In the genomic region with DNA sequence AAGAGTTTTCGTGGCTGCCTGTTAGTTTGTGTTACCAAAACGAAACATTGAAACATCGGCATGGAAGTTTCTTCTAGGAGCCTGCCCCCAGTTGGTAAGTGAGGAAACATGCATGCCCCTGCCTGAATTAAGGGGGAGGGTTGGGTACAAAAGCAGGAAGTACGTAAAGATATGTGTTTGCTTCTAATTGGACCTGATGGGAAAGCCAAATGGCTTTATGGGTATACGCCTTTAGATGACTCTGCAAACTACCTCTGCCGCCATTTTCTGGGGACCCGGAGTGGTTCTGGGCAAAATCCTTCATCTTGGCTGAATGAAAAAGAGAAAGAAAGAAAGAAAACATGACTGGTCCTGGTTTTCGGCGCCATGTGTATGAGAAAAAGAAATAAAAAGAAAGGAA, we compare ENCODE assay signal across 9 mouse cellular contexts. TPM values are rescaled to one million over a fixed set of nuclear protein-coding genes. Genes with fewer than 3 reads are reported as not detected.
DNase-seq lines count a peak whose midpoint lies in the region; ATAC-seq lines count a peak whose summit lies in the region.
"Had no signal": no experiment of that assay in that cellular context is flagged by ENCODE, and none has a peak within 500 bp of the region (broad histone marks: within the 10 kb centered on the region; RNA-seq: fewer than 3 reads in every experiment).

No protein-coding gene starts in this region.

- H3K4me2 ChIP-seq in liver, embryonic 15.5 days = peak overlapping the region; percentile 78
- H3K4me2 ChIP-seq in midbrain, embryonic 13.5 days (replicated peaks) = no peak overlapping the region
- H3K4me2 ChIP-seq in midbrain, embryonic 16.5 days (ENCODE audit: low read length) = no peak overlapping the region

- peaks cover 30% of the 10 kb centered on the region for H3K4me1 ChIP-seq in liver, embryonic 15.5 days (replicated peaks)
- H3K4me1 ChIP-seq in midbrain, embryonic 13.5 days (replicated peaks) = no peaks in the 10 kb centered on the region
- H3K4me1 ChIP-seq in midbrain, embryonic 16.5 days (ENCODE audit: control insufficient read depth, insufficient read depth, low read length) = no peaks in the 10 kb centered on the region

- peaks cover 36% of the 10 kb centered on the region for H3K36me3 ChIP-seq in liver, embryonic 15.5 days (replicated peaks)
- H3K36me3 ChIP-seq in midbrain, embryonic 13.5 days = no peaks in the 10 kb centered on the region
- H3K36me3 ChIP-seq in midbrain, embryonic 16.5 days (ENCODE audit: control insufficient read depth, insufficient read depth, low read length) = no peaks in the 10 kb centered on the region

- no peaks in the 10 kb centered on the region for H3K9me3 ChIP-seq in liver, embryonic 15.5 days (replicated peaks)
- no peaks in the 10 kb centered on the region for H3K9me3 ChIP-seq in midbrain, embryonic 13.5 days
- H3K9me3 ChIP-seq in midbrain, embryonic 16.5 days (replicated peaks; ENCODE audit: control insufficient read depth, low read length, poor library complexity, severe bottlenecking) = no peaks in the 10 kb centered on the region

- WGBS in liver, embryonic 15.5 days (ENCODE audit: insufficient replicate concordance) = 19% methylated on average over 9 of the region's 9 CpGs
- WGBS in midbrain, embryonic 13.5 days = 89% methylated on average over 9 of the region's 9 CpGs
- 92% methylated on average over 9 of the region's 9 CpGs for WGBS in midbrain, embryonic 16.5 days

- DNase-seq in CD8-positive naive resting alpha-beta T cell, adult 2 months (ENCODE audit: low read depth in 2 of 2, low spot score in 2 of 2) = peak; percentile 65 to 74
- DNase-seq in T-cell, adult 2 months (ENCODE audit: low spot score) = peak; percentile 87
- DNase-seq in spleen, postnatal 10 days (ENCODE audit: low spot score in 2 of 2) = peak; percentile 39 to 68
- DNase-seq in adrenal gland, postnatal 10 days = no peak
- DNase-seq: cerebellum, postnatal 10 days had no signal

- peak; percentile 89 for ATAC-seq in liver, embryonic 15.5 days (ENCODE audit: insufficient read depth)
- ATAC-seq in midbrain, embryonic 13.5 days = no peak
- no peak for ATAC-seq in midbrain, embryonic 16.5 days

- peak overlapping the region; percentile 70 for H3K4me3 ChIP-seq in liver, embryonic 15.5 days (replicated peaks)
- no peak overlapping the region for H3K4me3 ChIP-seq in midbrain, embryonic 13.5 days (replicated peaks)
- no peak overlapping the region for H3K4me3 ChIP-seq in midbrain, embryonic 16.5 days (ENCODE audit: low read depth, low read length)

- peak overlapping the region; percentile 82 for H3K27ac ChIP-seq in liver, embryonic 15.5 days (replicated peaks)
- H3K27ac ChIP-seq in midbrain, embryonic 13.5 days = no peak overlapping the region
- H3K27ac ChIP-seq in midbrain, embryonic 16.5 days (ENCODE audit: low read length) = no peak overlapping the region

- H3K9ac ChIP-seq in liver, embryonic 15.5 days = peak overlapping the region; percentile 69
- no peak overlapping the region for H3K9ac ChIP-seq in midbrain, embryonic 13.5 days (replicated peaks)
- H3K9ac ChIP-seq in midbrain, embryonic 16.5 days (ENCODE audit: low read depth, low read length) = no peak overlapping the region

- H3K27me3 ChIP-seq in liver, embryonic 15.5 days = no peaks in the 10 kb centered on the region
- no peaks in the 10 kb centered on the region for H3K27me3 ChIP-seq in midbrain, embryonic 13.5 days
- no peaks in the 10 kb centered on the region for H3K27me3 ChIP-seq in midbrain, embryonic 16.5 days (ENCODE audit: control insufficient read depth, insufficient read depth, low read depth, low read length)

RNA-seq across cellular contexts. Expression of gene Slfn3, which starts 33.1 kb away (rescaled TPM):
- 1.7 and 1.8 TPM in 2 replicates for polyA plus RNA-seq in liver, embryonic 15.5 days (2015; fragmentation: Nextera tagmentation; extraction: Ambion mirVana)
- total RNA-seq in adrenal gland, postnatal 10 days (2021) = 1 to 10 TPM; 3.3 to 3.9 TPM
- polyA plus RNA-seq in midbrain, embryonic 13.5 days (2015; fragmentation: Nextera tagmentation; extraction: Ambion mirVana) = 0.11 TPM in 1 of 2 replicates, not detected in the other
- 0.14 TPM in 1 of 2 replicates, not detected in the other for polyA plus RNA-seq in midbrain, embryonic 16.5 days (2015; fragmentation: Nextera tagmentation; extraction: Ambion mirVana)

RNA-seq across cellular contexts. Expression of gene Slfn4, which starts 49.2 kb away (rescaled TPM):
- polyA plus RNA-seq in liver, embryonic 15.5 days (2015; fragmentation: Nextera tagmentation; extraction: Ambion mirVana) = 0.88 and 1.2 TPM in 2 replicates
- total RNA-seq in adrenal gland, postnatal 10 days (2021) = under 1 TPM; 0.24 to 0.36 TPM
- polyA plus RNA-seq in midbrain, embryonic 13.5 days (2015; fragmentation: Nextera tagmentation; extraction: Ambion mirVana) = not detected in 2 replicates
- polyA plus RNA-seq in midbrain, embryonic 16.5 days (2015; fragmentation: Nextera tagmentation; extraction: Ambion mirVana) = 0.14 TPM in 1 of 2 replicates, not detected in the other
- polyA plus RNA-seq: limb, embryonic 11.5 days had no signal
